Mouse (Mus musculus): Measurements from ENCODE around the gene Ifna11. TPM values are rescaled to one million over a fixed set of nuclear protein-coding genes. Genes with fewer than 3 reads are reported as not detected.
"Not testable (repeated sequence)": the region's sequence is repeated elsewhere in the genome, so short reads cannot be mapped to it uniquely, and the experiment has no call there.

Gene Ifna11
- total and polyA plus RNA-seq, 3 experiments, result not detected

DNA sequence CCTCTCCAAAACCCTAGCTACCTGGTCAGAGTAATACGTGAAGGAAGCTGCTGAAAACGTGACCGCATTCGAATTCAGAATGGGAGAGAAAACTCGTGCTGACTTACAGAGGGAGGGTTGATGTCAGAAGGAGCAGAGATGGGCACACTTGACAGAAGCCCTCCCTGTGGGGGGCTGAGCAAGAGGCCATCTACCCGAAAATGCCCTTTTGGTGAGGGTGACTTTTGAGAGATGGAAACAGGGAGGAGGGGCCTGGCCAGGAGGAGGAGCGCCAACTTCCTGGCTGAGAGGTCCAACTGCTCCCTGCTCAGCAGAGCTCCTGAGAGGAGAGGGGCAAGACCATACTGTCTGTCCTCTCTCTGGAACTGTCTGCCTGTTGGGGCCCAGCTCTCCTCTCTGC lies 37.9 kb upstream of the Ifna11 start, which contains the start of gene Ifnz:
TSS of gene Ifnz (plus strand) at position 301 of the 400 bp plus-strand sequence.
- dilution Hi-C loops (cut with MboI; ENCODE audit: extremely low pct_ligation_motif_present, extremely low pct_unique_long_range_greater_than_20kb, low sequenced_read_pairs); H3K9me3 ChIP-seq (replicated peaks; ENCODE audit: low read length); DNase-seq (ENCODE audit: extremely low read depth); H3K9ac ChIP-seq (ENCODE audit: insufficient read depth, low read depth); H3K27ac ChIP-seq (ENCODE audit: insufficient read depth, low read depth); in situ Hi-C loops (cut with MboI; ENCODE audit: low pct_ligation_motif_present, low pct_unique_long_range_greater_than_20kb, low sequenced_read_pairs); H3K36me3 ChIP-seq (replicated peaks in 1 of 2; ENCODE audit: control insufficient read depth in 1 of 2, insufficient read depth in 1 of 2, low read length in 1 of 2); H3K79me2 ChIP-seq (replicated peaks; ENCODE audit: control insufficient read depth, extremely low read depth, insufficient read depth, poor library complexity, severe bottlenecking); H3K4me1 ChIP-seq (ENCODE audit: control insufficient read depth in 1 of 2, insufficient read depth in 2 of 2); H3K27me3 ChIP-seq (replicated peaks); H3K4me2 ChIP-seq (ENCODE audit: insufficient read depth, low read depth, poor library complexity, severe bottlenecking): not testable (repeated sequence)
- peak within 1 kb of the TSS in 1 of 3 experiments; percentile 60 for H3K4me3 ChIP-seq (replicated peaks in 1 of 3; ENCODE audit: low read depth in 2 of 3, low read length in 2 of 3, poor library complexity in 1 of 3)

DNA sequence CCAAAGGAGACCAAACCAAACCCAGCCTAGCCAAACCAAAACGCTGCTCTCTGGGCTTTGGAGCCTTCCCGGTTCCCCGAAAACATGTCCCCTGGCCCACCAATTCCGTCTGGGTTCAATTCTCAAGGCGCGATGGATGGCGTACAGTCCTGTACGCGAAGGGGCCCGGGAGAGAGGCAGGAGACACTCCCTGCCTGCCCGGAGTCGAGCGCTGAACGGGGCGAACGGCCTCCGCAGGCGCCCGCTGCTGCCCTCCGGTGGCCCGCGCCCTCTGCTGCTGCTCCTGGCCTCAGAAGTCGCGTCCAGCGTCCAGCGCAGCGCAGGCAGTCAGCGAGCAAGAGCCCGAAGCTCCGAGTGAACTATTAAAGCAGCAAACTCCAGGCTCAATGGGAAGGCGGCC lies 37.4 kb upstream of the Ifna11 start:
- H3K9ac ChIP-seq (ENCODE audit: insufficient read depth, low read depth); H3K27ac ChIP-seq (ENCODE audit: insufficient read depth, low read depth); H3K36me3 ChIP-seq (replicated peaks in 1 of 2; ENCODE audit: control insufficient read depth in 1 of 2, insufficient read depth in 1 of 2, low read length in 1 of 2); H3K9me3 ChIP-seq (replicated peaks; ENCODE audit: low read length); H3K79me2 ChIP-seq (replicated peaks; ENCODE audit: control insufficient read depth, extremely low read depth, insufficient read depth, poor library complexity, severe bottlenecking); in situ Hi-C loops (cut with MboI; ENCODE audit: low pct_ligation_motif_present, low pct_unique_long_range_greater_than_20kb, low sequenced_read_pairs); H3K4me2 ChIP-seq (ENCODE audit: insufficient read depth, low read depth, poor library complexity, severe bottlenecking); dilution Hi-C loops (cut with MboI; ENCODE audit: extremely low pct_ligation_motif_present, extremely low pct_unique_long_range_greater_than_20kb, low sequenced_read_pairs); H3K27me3 ChIP-seq (replicated peaks); H3K4me1 ChIP-seq (ENCODE audit: control insufficient read depth in 1 of 2, insufficient read depth in 2 of 2); DNase-seq (ENCODE audit: extremely low read depth): not testable (repeated sequence)
- H3K4me3 ChIP-seq (replicated peaks in 1 of 3; ENCODE audit: low read depth in 2 of 3, low read length in 2 of 3, poor library complexity in 1 of 3), result peak overlapping the region in 1 of 3 experiments; percentile 60

DNA sequence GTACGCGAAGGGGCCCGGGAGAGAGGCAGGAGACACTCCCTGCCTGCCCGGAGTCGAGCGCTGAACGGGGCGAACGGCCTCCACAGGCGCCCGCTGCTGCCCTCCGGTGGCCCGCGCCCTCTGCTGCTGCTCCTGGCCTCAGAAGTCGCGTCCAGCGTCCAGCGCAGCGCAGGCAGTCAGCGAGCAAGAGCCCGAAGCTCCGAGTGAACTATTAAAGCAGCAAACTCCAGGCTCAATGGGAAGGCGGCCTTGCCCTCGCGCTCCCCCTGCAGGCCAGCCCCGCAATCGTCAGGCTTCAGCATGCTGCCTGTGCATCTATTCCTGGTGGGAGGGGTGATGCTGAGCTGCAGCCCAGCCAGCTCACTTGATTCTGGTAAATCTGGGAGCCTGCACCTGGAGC lies 34.4 kb upstream of the Ifna11 start, which contains the start of gene Gm13276:
TSS of gene Gm13276 (plus strand) at position 301 of the 400 bp plus-strand sequence.
- H3K4me2 ChIP-seq (ENCODE audit: insufficient read depth, low read depth, poor library complexity, severe bottlenecking); H3K9me3 ChIP-seq (replicated peaks; ENCODE audit: low read length); H3K36me3 ChIP-seq (replicated peaks in 1 of 2; ENCODE audit: control insufficient read depth in 1 of 2, insufficient read depth in 1 of 2, low read length in 1 of 2); H3K79me2 ChIP-seq (replicated peaks; ENCODE audit: control insufficient read depth, extremely low read depth, insufficient read depth, poor library complexity, severe bottlenecking); H3K27me3 ChIP-seq (replicated peaks); H3K9ac ChIP-seq (ENCODE audit: insufficient read depth, low read depth); H3K4me3 ChIP-seq (replicated peaks in 1 of 3; ENCODE audit: low read depth in 2 of 3, low read length in 2 of 3, poor library complexity in 1 of 3); H3K27ac ChIP-seq (ENCODE audit: insufficient read depth, low read depth); dilution Hi-C loops (cut with MboI; ENCODE audit: extremely low pct_ligation_motif_present, extremely low pct_unique_long_range_greater_than_20kb, low sequenced_read_pairs); in situ Hi-C loops (cut with MboI; ENCODE audit: low pct_ligation_motif_present, low pct_unique_long_range_greater_than_20kb, low sequenced_read_pairs); H3K4me1 ChIP-seq (ENCODE audit: control insufficient read depth in 1 of 2, insufficient read depth in 2 of 2); DNase-seq (ENCODE audit: extremely low read depth): not testable (repeated sequence)

DNA sequence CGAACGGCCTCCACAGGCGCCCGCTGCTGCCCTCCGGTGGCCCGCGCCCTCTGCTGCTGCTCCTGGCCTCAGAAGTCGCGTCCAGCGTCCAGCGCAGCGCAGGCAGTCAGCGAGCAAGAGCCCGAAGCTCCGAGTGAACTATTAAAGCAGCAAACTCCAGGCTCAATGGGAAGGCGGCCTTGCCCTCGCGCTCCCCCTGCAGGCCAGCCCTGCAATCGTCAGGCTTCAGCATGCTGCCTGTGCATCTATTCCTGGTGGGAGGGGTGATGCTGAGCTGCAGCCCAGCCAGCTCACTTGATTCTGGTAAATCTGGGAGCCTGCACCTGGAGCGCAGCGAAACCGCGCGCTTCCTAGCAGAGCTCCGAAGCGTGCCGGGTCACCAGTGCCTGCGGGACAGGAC lies 31.4 kb upstream of the Ifna11 start, which contains the start of gene Gm13277:
TSS of gene Gm13277 (plus strand) at position 231 of the 400 bp plus-strand sequence.
- TF ChIP-seq CTCF (conservative IDR thresholded peaks at IDR 0.05 in 1 of 2, IDR thresholded peaks at IDR 0.05 in 1 of 2; ENCODE audit: low read depth in 2 of 2, low read length in 2 of 2), result peak in 1 of 2 experiments; percentile 28; a peak in 2 of 4 replicates
- H3K9me3 ChIP-seq (replicated peaks; ENCODE audit: low read length); dilution Hi-C loops (cut with MboI; ENCODE audit: extremely low pct_ligation_motif_present, extremely low pct_unique_long_range_greater_than_20kb, low sequenced_read_pairs); H3K36me3 ChIP-seq (replicated peaks in 1 of 2; ENCODE audit: control insufficient read depth in 1 of 2, insufficient read depth in 1 of 2, low read length in 1 of 2); H3K4me1 ChIP-seq (ENCODE audit: control insufficient read depth in 1 of 2, insufficient read depth in 2 of 2); H3K9ac ChIP-seq (ENCODE audit: insufficient read depth, low read depth); H3K4me2 ChIP-seq (ENCODE audit: insufficient read depth, low read depth, poor library complexity, severe bottlenecking); H3K27ac ChIP-seq (ENCODE audit: insufficient read depth, low read depth); in situ Hi-C loops (cut with MboI; ENCODE audit: low pct_ligation_motif_present, low pct_unique_long_range_greater_than_20kb, low sequenced_read_pairs); H3K4me3 ChIP-seq (replicated peaks in 1 of 3; ENCODE audit: low read depth in 2 of 3, low read length in 2 of 3, poor library complexity in 1 of 3); H3K79me2 ChIP-seq (replicated peaks; ENCODE audit: control insufficient read depth, extremely low read depth, insufficient read depth, poor library complexity, severe bottlenecking); DNase-seq (ENCODE audit: extremely low read depth); H3K27me3 ChIP-seq (replicated peaks): not testable (repeated sequence)

DNA sequence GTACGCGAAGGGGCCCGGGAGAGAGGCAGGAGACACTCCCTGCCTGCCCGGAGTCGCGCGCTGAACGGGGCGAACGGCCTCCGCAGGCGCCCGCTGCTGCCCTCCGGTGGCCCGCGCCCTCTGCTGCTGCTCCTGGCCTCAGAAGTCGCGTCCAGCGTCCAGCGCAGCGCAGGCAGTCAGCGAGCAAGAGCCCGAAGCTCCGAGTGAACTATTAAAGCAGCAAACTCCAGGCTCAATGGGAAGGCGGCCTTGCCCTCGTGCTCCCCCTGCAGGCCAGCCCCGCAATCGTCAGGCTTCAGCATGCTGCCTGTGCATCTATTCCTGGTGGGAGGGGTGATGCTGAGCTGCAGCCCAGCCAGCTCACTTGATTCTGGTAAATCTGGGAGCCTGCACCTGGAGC lies 28.5 kb upstream of the Ifna11 start, which contains the start of gene Gm13278:
TSS of gene Gm13278 (plus strand) at position 301 of the 400 bp plus-strand sequence.
- H3K4me3 ChIP-seq (replicated peaks in 1 of 3; ENCODE audit: low read depth in 2 of 3, low read length in 2 of 3, poor library complexity in 1 of 3); in situ Hi-C loops (cut with MboI; ENCODE audit: low pct_ligation_motif_present, low pct_unique_long_range_greater_than_20kb, low sequenced_read_pairs); H3K9me3 ChIP-seq (replicated peaks; ENCODE audit: low read length); H3K27ac ChIP-seq (ENCODE audit: insufficient read depth, low read depth); H3K27me3 ChIP-seq (replicated peaks); H3K36me3 ChIP-seq (replicated peaks in 1 of 2; ENCODE audit: control insufficient read depth in 1 of 2, insufficient read depth in 1 of 2, low read length in 1 of 2); H3K9ac ChIP-seq (ENCODE audit: insufficient read depth, low read depth); H3K4me2 ChIP-seq (ENCODE audit: insufficient read depth, low read depth, poor library complexity, severe bottlenecking); H3K79me2 ChIP-seq (replicated peaks; ENCODE audit: control insufficient read depth, extremely low read depth, insufficient read depth, poor library complexity, severe bottlenecking); dilution Hi-C loops (cut with MboI; ENCODE audit: extremely low pct_ligation_motif_present, extremely low pct_unique_long_range_greater_than_20kb, low sequenced_read_pairs); DNase-seq (ENCODE audit: extremely low read depth); H3K4me1 ChIP-seq (ENCODE audit: control insufficient read depth in 1 of 2, insufficient read depth in 2 of 2): not testable (repeated sequence)

DNA sequence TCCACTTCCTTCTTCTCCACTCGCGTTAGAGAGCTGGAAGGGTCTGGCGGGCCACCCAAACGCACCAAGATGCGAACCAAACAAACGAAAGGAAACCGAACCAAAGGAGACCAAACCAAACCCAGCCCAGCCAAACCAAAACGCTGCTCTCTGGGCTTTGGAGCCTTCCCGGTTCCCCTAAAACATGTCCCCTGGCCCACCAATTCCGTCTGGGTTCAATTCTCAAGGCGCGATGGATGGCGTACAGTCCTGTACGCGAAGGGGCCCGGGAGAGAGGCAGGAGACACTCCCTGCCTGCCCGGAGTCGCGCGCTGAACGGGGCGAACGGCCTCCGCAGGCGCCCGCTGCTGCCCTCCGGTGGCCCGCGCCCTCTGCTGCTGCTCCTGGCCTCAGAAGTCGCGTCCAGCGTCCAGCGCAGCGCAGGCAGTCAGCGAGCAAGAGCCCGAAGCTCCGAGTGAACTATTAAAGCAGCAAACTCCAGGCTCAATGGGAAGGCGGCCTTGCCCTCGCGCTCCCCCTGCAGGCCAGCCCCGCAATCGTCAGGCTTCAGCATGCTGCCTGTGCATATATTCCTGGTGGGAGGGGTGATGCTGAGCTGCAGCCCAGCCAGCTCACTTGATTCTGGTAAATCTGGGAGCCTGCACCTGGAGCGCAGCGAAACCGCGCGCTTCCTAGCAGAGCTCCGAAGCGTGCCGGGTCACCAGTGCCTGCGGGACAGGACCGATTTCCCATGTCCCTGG lies 25.7 kb upstream of the Ifna11 start, which contains the start of gene Gm13275:
TSS of gene Gm13275 (plus strand) at position 552 of the 740 bp plus-strand sequence.
- H3K9ac ChIP-seq (ENCODE audit: insufficient read depth, low read depth); dilution Hi-C loops (cut with MboI; ENCODE audit: extremely low pct_ligation_motif_present, extremely low pct_unique_long_range_greater_than_20kb, low sequenced_read_pairs); H3K4me3 ChIP-seq (replicated peaks in 1 of 3; ENCODE audit: low read depth in 2 of 3, low read length in 2 of 3, poor library complexity in 1 of 3); in situ Hi-C loops (cut with MboI; ENCODE audit: low pct_ligation_motif_present, low pct_unique_long_range_greater_than_20kb, low sequenced_read_pairs); H3K36me3 ChIP-seq (replicated peaks in 1 of 2; ENCODE audit: control insufficient read depth in 1 of 2, insufficient read depth in 1 of 2, low read length in 1 of 2); H3K9me3 ChIP-seq (replicated peaks; ENCODE audit: low read length); DNase-seq (ENCODE audit: extremely low read depth); H3K79me2 ChIP-seq (replicated peaks; ENCODE audit: control insufficient read depth, extremely low read depth, insufficient read depth, poor library complexity, severe bottlenecking); H3K4me2 ChIP-seq (ENCODE audit: insufficient read depth, low read depth, poor library complexity, severe bottlenecking); H3K4me1 ChIP-seq (ENCODE audit: control insufficient read depth in 1 of 2, insufficient read depth in 2 of 2); H3K27me3 ChIP-seq (replicated peaks); H3K27ac ChIP-seq (ENCODE audit: insufficient read depth, low read depth): not testable (repeated sequence)
